Mouse (Mus musculus): Measurements from ENCODE around the gene Epn3. TPM values are rescaled to one million over a fixed set of nuclear protein-coding genes. Genes with fewer than 3 reads are reported as not detected.

Gene Epn3
- polyA plus RNA-seq, 1 experiment from 2014 or later = 14.4 TPM

- no peaks in the 10 kb centered on the region for H3K9me3 ChIP-seq (replicated peaks)
- H3K4me1 ChIP-seq (replicated peaks) = no peaks in the 10 kb centered on the region
- ATAC-seq (ENCODE audit: insufficient number of reproducible peaks, low FRiP score) = no peak
- no peak overlapping the region for H3K9ac ChIP-seq
- H3K27me3 ChIP-seq (replicated peaks) = peaks cover 74% of the 10 kb centered on the region
- H3K4me2 ChIP-seq = no peak overlapping the region
- WGBS = 70% methylated on average over 11 of the region's 11 CpGs
- no peak overlapping the region for H3K27ac ChIP-seq (ENCODE audit: poor library complexity, severe bottlenecking)
- no peak overlapping the region for H3K4me3 ChIP-seq
- no peaks in the 10 kb centered on the region for H3K36me3 ChIP-seq
These were observed 16.3 kb downstream of the Epn3 start for GRCm38 (mm10) chr11:94483436-94483835.

DNA sequence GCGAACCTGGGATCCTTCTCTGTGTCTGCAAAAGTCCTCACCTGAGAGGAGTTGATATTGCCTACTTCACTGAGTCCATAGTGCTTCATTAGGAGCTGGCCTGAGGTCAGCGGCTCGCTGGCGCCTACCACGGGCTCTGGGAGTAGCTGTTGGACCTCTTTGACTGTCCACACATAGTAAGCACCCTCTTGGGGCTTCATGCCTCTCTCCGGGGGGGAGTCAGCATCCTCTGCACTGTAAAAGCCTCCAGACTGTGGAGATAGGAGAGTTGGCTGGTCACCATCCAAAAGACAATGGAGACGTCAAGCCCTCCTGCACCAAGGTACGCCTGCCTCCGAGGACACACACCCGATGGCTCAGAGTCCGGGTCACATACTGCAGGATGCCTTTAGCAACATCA lies 17.0 kb downstream of the Epn3 start:
- H3K27ac ChIP-seq (ENCODE audit: poor library complexity, severe bottlenecking) = no peak overlapping the region
- no peak for ATAC-seq (ENCODE audit: insufficient number of reproducible peaks, low FRiP score)
- peaks cover 74% of the 10 kb centered on the region for H3K27me3 ChIP-seq (replicated peaks)
- H3K4me3 ChIP-seq = no peak overlapping the region
- no peak overlapping the region for H3K9ac ChIP-seq
- no peaks in the 10 kb centered on the region for H3K36me3 ChIP-seq
- WGBS = 91% methylated on average over 11 of the region's 11 CpGs
- no peaks in the 10 kb centered on the region for H3K9me3 ChIP-seq (replicated peaks)
- H3K4me2 ChIP-seq = no peak overlapping the region
- H3K4me1 ChIP-seq (replicated peaks) = no peaks in the 10 kb centered on the region

- 92% methylated on average over 7 of the region's 7 CpGs for WGBS
- Histone ChIP-seq H3K27me3 (replicated peaks) (peaks cover 74% of the 10 kb centered on the region), H3K4me3 (no peak overlapping the region), H3K9ac (no peak overlapping the region), H3K9me3 (replicated peaks) (no peaks in the 10 kb centered on the region), H3K27ac (ENCODE audit: poor library complexity, severe bottlenecking) (no peak overlapping the region), H3K4me2 (no peak overlapping the region), H3K4me1 (replicated peaks) (no peaks in the 10 kb centered on the region), H3K36me3 (no peaks in the 10 kb centered on the region)
- ATAC-seq (ENCODE audit: insufficient number of reproducible peaks, low FRiP score) = no peak
These were observed 17.8 kb downstream of the Epn3 start for GRCm38 (mm10) chr11:94481963-94482362.

DNA sequence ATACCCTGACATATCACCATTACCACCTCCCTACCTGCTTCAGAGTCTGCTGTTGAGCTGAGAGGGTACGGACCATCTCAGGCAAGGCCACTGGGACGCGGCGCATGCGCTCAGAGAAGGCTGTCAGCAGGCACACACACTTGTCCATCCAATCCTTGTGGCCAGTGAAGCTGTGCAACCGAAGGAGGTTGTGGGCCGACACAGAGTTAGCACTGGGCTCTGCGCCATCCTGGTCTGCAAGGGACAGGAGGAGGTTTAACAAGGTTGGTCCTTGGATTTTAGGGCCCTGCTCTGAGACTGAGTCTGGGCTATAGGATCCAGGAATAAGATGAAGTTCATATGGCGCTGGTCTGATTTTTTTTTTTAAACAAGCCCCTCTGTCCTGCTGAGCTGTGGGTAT lies 19.4 kb downstream of the Epn3 start:
- Histone ChIP-seq H3K4me3 (no peak overlapping the region), H3K36me3 (no peaks in the 10 kb centered on the region), H3K4me2 (no peak overlapping the region), H3K9ac (no peak overlapping the region), H3K9me3 (replicated peaks) (no peaks in the 10 kb centered on the region), H3K27ac (ENCODE audit: poor library complexity, severe bottlenecking) (no peak overlapping the region), H3K4me1 (replicated peaks) (no peaks in the 10 kb centered on the region), H3K27me3 (replicated peaks) (peaks cover 79% of the 10 kb centered on the region)
- ATAC-seq (ENCODE audit: insufficient number of reproducible peaks, low FRiP score) = no peak
- WGBS = 81% methylated on average over 9 of the region's 9 CpGs

DNA sequence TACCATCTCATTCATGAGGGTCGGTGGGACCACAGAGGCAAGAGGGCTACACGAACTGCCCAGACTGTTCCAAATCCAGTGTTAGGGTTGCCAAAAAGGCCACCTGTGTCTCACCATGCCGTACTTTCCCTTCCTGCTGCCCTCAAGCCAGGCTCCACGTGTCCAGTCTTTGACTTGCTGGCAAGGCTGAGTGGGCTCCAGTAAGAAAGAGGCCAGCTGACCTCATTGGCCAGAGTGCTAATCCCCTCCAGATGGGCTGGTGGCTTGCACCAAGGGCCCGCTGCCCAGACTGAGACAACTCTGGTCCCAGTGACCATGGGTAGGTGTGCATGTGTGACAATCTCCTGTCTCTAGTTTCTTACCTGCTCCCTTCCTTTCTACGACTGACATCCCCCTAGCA lies 22.1 kb downstream of the Epn3 start:
- WGBS = 63% methylated on average over 6 of the region's 6 CpGs
- Histone ChIP-seq H3K27me3 (replicated peaks) (peaks cover 86% of the 10 kb centered on the region), H3K4me2 (no peak overlapping the region), H3K4me1 (replicated peaks) (peaks cover 23% of the 10 kb centered on the region), H3K9ac (no peak overlapping the region), H3K36me3 (no peaks in the 10 kb centered on the region), H3K9me3 (replicated peaks) (no peaks in the 10 kb centered on the region), H3K27ac (ENCODE audit: poor library complexity, severe bottlenecking) (no peak overlapping the region), H3K4me3 (no peak overlapping the region)
- no peak for ATAC-seq (ENCODE audit: insufficient number of reproducible peaks, low FRiP score)

DNA sequence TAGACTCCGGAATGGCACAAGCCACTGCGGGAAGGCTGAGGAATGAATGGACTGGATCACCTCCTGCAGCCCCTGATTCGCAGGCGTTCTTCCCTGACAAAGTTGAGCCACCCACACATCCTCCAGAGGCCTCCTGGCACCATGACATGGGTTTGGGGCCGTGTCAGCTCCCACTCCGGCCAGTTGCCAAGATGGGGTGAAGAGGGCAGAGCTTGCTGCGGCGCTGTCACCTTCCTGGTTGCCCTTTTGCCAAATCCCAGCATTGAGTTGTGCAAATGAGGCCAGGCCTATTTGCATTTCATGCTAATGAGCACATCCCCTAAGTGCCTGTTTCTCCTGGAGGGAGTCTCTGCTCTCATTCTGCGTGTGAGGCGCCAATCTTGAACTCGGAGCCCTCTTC lies 24.1 kb downstream of the Epn3 start:
- Histone ChIP-seq H3K4me2 (no peak overlapping the region), H3K4me3 (no peak overlapping the region), H3K9me3 (replicated peaks) (no peaks in the 10 kb centered on the region), H3K36me3 (no peaks in the 10 kb centered on the region), H3K27me3 (replicated peaks) (peaks cover 96% of the 10 kb centered on the region), H3K9ac (no peak overlapping the region), H3K4me1 (replicated peaks) (peaks cover 36% of the 10 kb centered on the region), H3K27ac (ENCODE audit: poor library complexity, severe bottlenecking) (no peak overlapping the region)
- no peak for ATAC-seq (ENCODE audit: insufficient number of reproducible peaks, low FRiP score)
- WGBS = 21% methylated on average over 11 of the region's 11 CpGs

GRCm38 (mm10) chr11:94474544-94474910 lies 25.2 kb downstream of the Epn3 start:
- Histone ChIP-seq H3K27ac (ENCODE audit: poor library complexity, severe bottlenecking) (no peak overlapping the region), H3K27me3 (replicated peaks) (peaks cover 90% of the 10 kb centered on the region), H3K4me2 (peak overlapping the region; percentile 98), H3K9ac (no peak overlapping the region), H3K9me3 (replicated peaks) (no peaks in the 10 kb centered on the region), H3K4me3 (peak overlapping the region; percentile 66), H3K4me1 (replicated peaks) (peaks cover 43% of the 10 kb centered on the region), H3K36me3 (no peaks in the 10 kb centered on the region)
- no peak for ATAC-seq (ENCODE audit: insufficient number of reproducible peaks, low FRiP score)
- 2% methylated on average over 11 of the region's 11 CpGs for WGBS

GRCm38 (mm10) chr11:94473707-94474543 lies 25.8 kb downstream of the Epn3 start, which contains the start of gene Cacna1g:
Gene Cacna1g (minus strand): TSS chr11:94474198.
- Histone ChIP-seq H3K36me3 (no peaks in the 10 kb centered on the region), H3K4me3 (peak within 1 kb of the TSS; percentile 66), H3K4me2 (peak within 1 kb of the TSS; percentile 98), H3K9me3 (replicated peaks) (no peaks in the 10 kb centered on the region), H3K4me1 (replicated peaks) (peaks cover 49% of the 10 kb centered on the region), H3K27me3 (replicated peaks) (peaks cover 85% of the 10 kb centered on the region), H3K27ac (ENCODE audit: poor library complexity, severe bottlenecking) (no peak within 1 kb of the TSS), H3K9ac (peak within 1 kb of the TSS; percentile 60)
- peak; percentile 84 for ATAC-seq (ENCODE audit: insufficient number of reproducible peaks, low FRiP score)
- WGBS = under 1% methylated on average over 59 of the region's 71 CpGs

DNA sequence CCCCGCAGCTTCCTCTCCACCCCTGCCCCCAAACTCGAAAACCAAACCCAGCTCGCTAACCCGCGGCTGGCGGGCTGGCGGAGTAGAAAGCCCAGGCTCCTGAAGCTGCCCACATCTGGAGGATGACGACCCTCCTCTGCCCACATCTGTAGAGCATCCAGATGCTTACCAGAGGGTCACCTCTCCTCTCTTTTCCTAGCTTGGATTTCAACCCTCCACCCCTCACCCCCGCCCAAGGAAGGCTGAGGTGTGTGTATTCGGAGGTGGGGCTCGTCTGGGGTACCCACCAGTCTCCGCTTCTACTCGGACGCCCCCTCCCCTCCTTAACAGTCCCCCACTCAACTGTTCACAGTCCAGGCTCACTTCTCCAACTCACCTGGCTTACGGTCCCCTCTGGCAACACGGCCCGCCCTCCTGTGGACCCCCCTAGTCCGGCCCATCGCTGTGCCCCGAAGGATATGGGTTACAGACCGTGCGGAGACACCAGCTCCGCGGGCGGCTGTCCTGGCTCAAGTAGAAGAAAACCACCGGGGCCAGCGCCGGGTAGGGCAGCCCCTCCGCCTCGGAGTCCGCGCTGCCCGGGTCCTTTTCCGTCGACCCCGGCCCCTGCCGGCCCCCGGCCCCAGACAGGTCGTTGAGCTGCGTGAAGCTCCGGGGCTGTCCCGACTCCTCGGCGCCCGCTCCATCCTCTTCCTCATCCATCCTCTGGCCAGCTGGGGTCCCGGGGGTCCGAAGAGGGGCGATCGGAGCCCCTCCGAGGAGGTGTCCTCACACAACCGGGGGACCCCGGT lies 26.7 kb downstream of the Epn3 start:
- WGBS = 1% methylated on average over 50 of the region's 52 CpGs
- Histone ChIP-seq H3K36me3 (no peaks in the 10 kb centered on the region), H3K9me3 (replicated peaks) (no peaks in the 10 kb centered on the region), H3K27ac (ENCODE audit: poor library complexity, severe bottlenecking) (no peak overlapping the region), H3K27me3 (replicated peaks) (peaks cover 77% of the 10 kb centered on the region), H3K4me3 (peak overlapping the region; percentile 66), H3K4me2 (peak overlapping the region; percentile 98), H3K4me1 (replicated peaks) (peaks cover 57% of the 10 kb centered on the region), H3K9ac (peak overlapping the region; percentile 60)
- 0 out of 2 replicates have a peak, but pooled peaks have one; percentile 15 for ATAC-seq (ENCODE audit: insufficient number of reproducible peaks, low FRiP score)

DNA sequence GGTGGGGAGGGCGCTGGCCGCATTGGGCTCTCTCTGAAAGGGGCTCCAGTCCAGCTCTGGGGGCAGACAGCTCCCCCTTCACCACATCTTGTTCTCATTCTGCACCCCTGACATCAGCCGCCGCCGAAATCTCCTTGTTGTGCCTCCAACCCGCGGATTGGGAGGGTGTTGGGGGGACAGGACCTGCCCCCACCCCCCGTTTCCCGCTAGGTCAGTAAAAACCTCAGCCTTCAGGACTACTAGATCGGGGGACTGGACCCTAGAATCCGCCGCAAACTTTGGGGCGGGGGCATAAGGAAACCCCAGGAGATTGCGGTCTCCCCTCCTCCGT lies 27.2 kb downstream of the Epn3 start:
- no peaks in the 10 kb centered on the region for H3K36me3 ChIP-seq
- peaks cover 62% of the 10 kb centered on the region for H3K4me1 ChIP-seq (replicated peaks)
- peaks cover 71% of the 10 kb centered on the region for H3K27me3 ChIP-seq (replicated peaks)
- no peak for ATAC-seq (ENCODE audit: insufficient number of reproducible peaks, low FRiP score)
- H3K9ac ChIP-seq = peak overlapping the region; percentile 60; the same call in 1 of the 2 replicates
- H3K9me3 ChIP-seq (replicated peaks) = no peaks in the 10 kb centered on the region
- peak overlapping the region; percentile 66 for H3K4me3 ChIP-seq
- WGBS = under 1% methylated on average over 15 of the region's 15 CpGs
- no peak overlapping the region for H3K27ac ChIP-seq (ENCODE audit: poor library complexity, severe bottlenecking)
- peak overlapping the region; percentile 98 for H3K4me2 ChIP-seq

DNA sequence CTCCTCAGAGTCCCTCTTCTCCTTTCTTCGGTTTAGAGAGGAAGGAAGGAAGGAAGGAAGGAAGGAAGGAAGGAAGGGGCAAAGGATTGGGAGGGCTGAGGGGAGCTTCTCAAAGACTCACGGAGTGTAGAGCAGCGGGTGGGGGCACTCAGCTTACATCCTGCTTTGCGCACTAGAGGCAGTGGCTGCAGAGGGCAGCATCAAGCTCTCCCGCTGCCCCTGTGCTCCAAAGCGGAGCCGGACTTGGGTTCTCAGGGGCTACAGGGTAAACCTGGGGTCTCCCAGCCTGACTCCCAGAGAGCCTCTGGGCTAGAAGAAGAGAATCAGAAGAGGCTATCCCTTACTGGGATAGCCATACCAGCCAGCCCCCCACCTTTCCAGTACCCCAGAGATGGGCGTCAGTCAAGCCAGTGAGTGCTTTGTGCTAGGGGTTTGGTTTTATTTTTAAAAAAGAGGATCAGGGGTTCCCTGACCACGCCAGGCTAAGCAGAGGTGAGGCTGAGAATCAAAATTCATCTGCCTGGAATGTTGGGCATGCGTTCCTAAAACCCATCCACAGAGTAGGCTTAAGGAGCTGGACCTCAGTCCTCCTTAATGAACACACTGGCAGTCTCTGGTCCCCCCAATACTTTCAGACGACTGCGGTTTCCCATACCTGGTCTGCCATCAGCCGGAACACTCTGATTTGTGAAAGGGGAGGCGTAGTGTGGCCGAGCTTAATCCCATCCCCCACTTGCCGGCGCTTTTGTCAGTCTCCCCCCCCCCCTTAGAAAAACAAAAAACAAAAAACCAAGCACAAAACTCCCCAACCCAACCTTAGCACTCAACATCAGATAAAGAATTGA lies 27.8 kb downstream of the Epn3 start:
- Histone ChIP-seq H3K36me3 (no peaks in the 10 kb centered on the region), H3K4me2 (peak overlapping the region; percentile 98), H3K4me3 (peak overlapping the region; percentile 66), H3K4me1 (replicated peaks) (peaks cover 67% of the 10 kb centered on the region), H3K27ac (ENCODE audit: poor library complexity, severe bottlenecking) (no peak overlapping the region), H3K9ac (peak overlapping the region; percentile 60; the same call in 1 of the 2 replicates), H3K9me3 (replicated peaks) (no peaks in the 10 kb centered on the region), H3K27me3 (replicated peaks) (peaks cover 66% of the 10 kb centered on the region)
- 6% methylated on average over 16 of the region's 17 CpGs for WGBS
- ATAC-seq (ENCODE audit: insufficient number of reproducible peaks, low FRiP score) = no peak
